Mouse (Mus musculus) frontal cortex, postnatal 25 days (tissue): ENCODE measurements around the gene Ccdc6.
"Not testable (repeated sequence)": the region's sequence is repeated elsewhere in the genome, so short reads cannot be mapped to it uniquely, and the experiment has no call there.

Experiments used
- DNase-seq, 2 experiments: peaks; one replicate each; pipeline ENCODE4 v3.0.0; 2022; ENCODE audit warnings: low spot score in 2 of 2

Gene Ccdc6

GRCm38 (mm10) chr10:70211281-70211680, 114.4 kb downstream of the Ccdc6 start:
- DNase-seq, result no peak

DNA sequence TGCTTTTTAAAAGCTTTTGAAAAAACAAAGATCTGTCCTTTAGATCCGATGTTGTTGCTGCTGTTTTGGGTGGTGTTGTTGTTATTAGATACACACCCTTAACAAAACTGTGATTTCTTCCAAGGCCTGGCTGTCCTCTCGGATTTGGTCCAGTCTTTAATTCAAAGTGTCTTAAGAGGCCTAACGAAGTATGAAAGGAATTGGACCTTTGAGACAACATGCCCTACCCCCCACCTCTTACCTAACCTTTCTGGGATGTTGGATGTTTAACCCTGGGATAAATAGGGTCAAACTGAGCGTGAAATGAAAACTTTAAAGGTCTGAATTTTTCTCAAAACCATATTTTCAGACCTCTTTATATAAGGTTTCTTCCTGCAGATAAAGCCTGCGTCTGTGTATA, 124.0 kb downstream of the Ccdc6 start:
- no peak for DNase-seq

GRCm38 (mm10) chr10:70222231-70222630, 125.3 kb downstream of the Ccdc6 start:
- DNase-seq, result not testable (repeated sequence)

GRCm38 (mm10) chr10:70224571-70224970, 127.7 kb downstream of the Ccdc6 start:
- no peak for DNase-seq

GRCm38 (mm10) chr10:70225760-70226159, 128.8 kb downstream of the Ccdc6 start:
- no peak for DNase-seq

- no peak for DNase-seq
These were observed 129.7 kb downstream of the Ccdc6 start for GRCm38 (mm10) chr10:70226608-70227007.

DNA sequence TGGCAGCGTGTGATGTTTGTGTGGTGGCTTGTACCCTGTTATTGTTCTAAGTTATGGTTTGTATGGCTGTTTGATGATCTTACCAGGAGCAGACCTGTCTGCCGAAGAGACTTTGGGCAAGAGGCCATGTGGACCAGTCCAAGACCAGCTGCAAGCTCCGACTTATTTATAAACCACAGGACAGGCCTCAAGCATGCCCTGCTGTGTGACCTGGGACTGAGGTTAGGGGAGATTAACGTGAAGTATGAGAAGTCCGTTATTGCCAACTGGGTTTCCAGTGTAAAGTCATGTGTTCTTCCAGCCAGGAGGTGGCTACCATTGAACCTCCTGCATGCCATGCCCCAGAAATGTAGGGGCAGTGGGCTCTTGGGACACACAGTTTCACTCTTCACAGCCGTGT, 133.4 kb downstream of the Ccdc6 start:
- no peak for DNase-seq

DNA sequence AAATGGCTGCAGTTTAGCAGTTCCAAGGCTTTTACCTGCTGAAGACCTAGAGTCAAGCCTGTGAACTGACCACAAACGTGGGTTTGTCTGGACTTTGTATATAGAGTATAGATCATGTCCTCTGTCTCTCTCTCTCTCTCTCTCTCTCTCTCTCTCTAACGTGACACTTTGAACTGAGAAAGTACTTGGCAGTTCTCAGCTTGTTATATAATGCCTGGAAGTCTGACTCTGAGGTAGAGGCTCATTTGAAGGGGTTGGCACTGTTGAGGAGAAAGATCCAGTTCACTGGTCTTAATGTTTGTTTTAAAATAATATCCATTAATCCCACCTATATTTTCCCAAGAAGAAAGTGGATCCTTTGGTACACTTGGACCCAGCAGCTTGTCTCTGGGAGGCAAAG, 141.0 kb downstream of the Ccdc6 start:
- DNase-seq, result no peak
